Mouse (Mus musculus) liver, postnatal 0 days (tissue): ENCODE measurements at regions not wholly inside any gene's neighbourhood (a gene's known extent, or its start where the extent isn't known, plus 50 kb on each side); places are given as distances from the start of the nearest gene placed in this dataset.

Source experiments
- ATAC-seq: fragments of 200-750 bp; cut with Nextera tagmentation; 2 replicates; pipeline ENCODE4 v1.8.0; 2017; ENCODE audit warnings: mild to moderate bottlenecking, moderate library complexity
- DNase-seq: peaks from one replicate; pipeline ENCODE4 v3.0.0-alpha.2; 2016
- H3K27ac ChIP-seq: fragments of 300-500 bp; sonication (generic); 2 replicates; pipeline ENCODE4 v1.5.1; 2014; ENCODE audit warnings: antibody characterized with exemption, moderate library complexity, mild to moderate bottlenecking, low read depth
- H3K27me3 ChIP-seq: fragments of 300-500 bp; sonication (generic); 2 replicates; pipeline ENCODE4 v1.6.1; 2014; ENCODE audit warnings: low read length, control low read depth, mixed read lengths; ENCODE audit not compliant: insufficient read depth
- H3K36me3 ChIP-seq: fragments of 300-500 bp; sonication (generic); replicated peaks from 2 replicates; pipeline ENCODE4 v1.6.1; 2014; ENCODE audit warnings: mild to moderate bottlenecking, control low read depth, low read length, moderate library complexity, mixed read lengths; ENCODE audit not compliant: insufficient read depth
- H3K4me1 ChIP-seq: fragments of 300-500 bp; sonication (generic); 2 replicates; pipeline ENCODE4 v1.6.1; 2014; ENCODE audit warnings: antibody characterized with exemption, mild to moderate bottlenecking, control low read depth; ENCODE audit not compliant: insufficient read depth
- H3K4me2 ChIP-seq: fragments of 300-500 bp; sonication (generic); 2 replicates; pipeline ENCODE4 v1.6.1; 2014; ENCODE audit warnings: low read depth, mild to moderate bottlenecking, low read length, moderate library complexity, mixed read lengths
- H3K4me3 ChIP-seq: fragments of 300-500 bp; sonication (generic); 2 replicates; pipeline ENCODE4 v1.5.1; 2014; ENCODE audit warnings: low read depth, low read length
- H3K9ac ChIP-seq: fragments of 300-500 bp; sonication (generic); replicated peaks from 2 replicates; pipeline ENCODE4 v1.6.1; 2014; ENCODE audit warnings: mild to moderate bottlenecking, moderate library complexity
- H3K9me3 ChIP-seq: fragments of 300-500 bp; sonication (generic); 2 replicates; pipeline ENCODE4 v1.6.1; 2016; ENCODE audit warnings: mild to moderate bottlenecking, control low read depth, low read length, mixed read lengths
- CTCF ChIP-seq: sonication (generic); IDR thresholded peaks from 2 replicates; pipeline ENCODE4 v1.5.1; 2016; ENCODE audit warnings: antibody characterized with exemption, low read depth
- EP300 ChIP-seq: IDR thresholded peaks from 2 replicates; pipeline ENCODE4 v1.6.1; 2016; ENCODE audit warnings: antibody characterized with exemption, low read depth, mild to moderate bottlenecking
- WGBS: fragments of 180-500 bp; shearing (Covaris S2); extraction: QIAGEN DNeasy Blood & Tissue Kit; methylation state at CpG from one replicate; pipeline ENCODE4 v1.1.7; 2014; ENCODE audit not compliant: insufficient replicate concordance; 5-methylcytosine and 5-hydroxymethylcytosine counted together

DNA sequence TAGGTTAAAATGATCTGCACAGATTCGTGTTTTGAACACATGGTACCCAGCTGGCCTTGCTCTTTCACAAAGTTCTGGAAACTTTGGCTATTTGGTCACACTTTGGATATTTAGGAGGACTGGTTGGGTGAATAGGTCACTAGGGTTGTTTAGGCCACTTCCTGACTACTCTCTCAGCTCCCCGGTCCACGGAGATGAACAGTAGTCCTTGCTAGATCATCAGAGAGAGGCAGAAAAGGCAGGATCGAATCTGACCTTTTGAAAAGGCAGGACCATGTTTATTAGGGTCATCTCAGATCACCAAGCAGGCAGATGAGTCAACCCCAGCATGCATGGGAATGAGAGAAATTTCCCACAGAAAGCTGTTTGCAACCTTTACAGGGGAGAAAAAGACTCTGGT is 229.3 kb upstream of the Sall1 start:
- 53% methylated on average over 4 of the region's 4 CpGs for WGBS
- H3K27ac ChIP-seq, result no peak overlapping the region

DNA sequence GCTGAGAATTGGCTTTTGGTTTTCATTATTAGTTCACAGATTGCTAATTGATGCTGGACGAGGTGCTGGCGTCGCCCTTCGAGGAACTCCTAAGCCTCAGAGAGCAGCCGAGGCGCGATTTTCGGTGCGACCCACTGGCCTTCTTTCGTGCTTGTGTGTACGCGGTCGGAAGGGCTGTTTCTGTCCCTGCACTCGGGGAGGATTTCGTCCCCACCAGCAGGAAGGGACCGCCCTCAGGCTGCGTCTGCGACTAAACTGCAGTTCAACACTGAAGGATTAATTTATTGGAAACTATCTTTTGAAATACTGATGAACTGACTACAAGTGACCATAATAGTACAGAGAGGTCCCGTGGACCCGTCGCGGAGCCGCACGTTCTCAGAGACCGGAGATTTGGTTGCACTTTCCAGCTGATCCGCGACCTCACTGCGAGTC is 228.4 kb upstream of the Sall1 start:
- Histone ChIP-seq H3K4me2 (peak overlapping the region; percentile 58), H3K4me1 (no peaks in the 10 kb centered on the region), H3K9ac (peak overlapping the region; percentile 53), H3K27ac (peak overlapping the region; percentile 8; the same call in 1 of the 2 replicates), H3K36me3 (no peaks in the 10 kb centered on the region), H3K27me3 (peaks cover 4% of the 10 kb centered on the region; the same call in 1 of the 2 replicates), H3K4me3 (peak overlapping the region; percentile 26), H3K9me3 (no peaks in the 10 kb centered on the region)
- DNase-seq, result peak; percentile 30
- peak; percentile 70 for ATAC-seq
- WGBS, result 2% methylated on average over 28 of the region's 28 CpGs
- TF ChIP-seq EP300, result no peak
- no peak for TF ChIP-seq CTCF

More for the DNA sequence above, 229.3 kb upstream of the Sall1 start:
- H3K9me3 ChIP-seq, result no peaks in the 10 kb centered on the region
- H3K4me1 ChIP-seq, result no peaks in the 10 kb centered on the region
- ATAC-seq (no peak), DNase-seq (no peak)
- no peak overlapping the region for H3K4me2 ChIP-seq
- TF ChIP-seq EP300, result no peak
- TF ChIP-seq CTCF, result no peak
- H3K9ac ChIP-seq, result no peak overlapping the region
- peaks cover 4% of the 10 kb centered on the region; the same call in 1 of the 2 replicates for H3K27me3 ChIP-seq
- H3K4me3 ChIP-seq, result no peak overlapping the region
- H3K36me3 ChIP-seq, result no peaks in the 10 kb centered on the region

DNA sequence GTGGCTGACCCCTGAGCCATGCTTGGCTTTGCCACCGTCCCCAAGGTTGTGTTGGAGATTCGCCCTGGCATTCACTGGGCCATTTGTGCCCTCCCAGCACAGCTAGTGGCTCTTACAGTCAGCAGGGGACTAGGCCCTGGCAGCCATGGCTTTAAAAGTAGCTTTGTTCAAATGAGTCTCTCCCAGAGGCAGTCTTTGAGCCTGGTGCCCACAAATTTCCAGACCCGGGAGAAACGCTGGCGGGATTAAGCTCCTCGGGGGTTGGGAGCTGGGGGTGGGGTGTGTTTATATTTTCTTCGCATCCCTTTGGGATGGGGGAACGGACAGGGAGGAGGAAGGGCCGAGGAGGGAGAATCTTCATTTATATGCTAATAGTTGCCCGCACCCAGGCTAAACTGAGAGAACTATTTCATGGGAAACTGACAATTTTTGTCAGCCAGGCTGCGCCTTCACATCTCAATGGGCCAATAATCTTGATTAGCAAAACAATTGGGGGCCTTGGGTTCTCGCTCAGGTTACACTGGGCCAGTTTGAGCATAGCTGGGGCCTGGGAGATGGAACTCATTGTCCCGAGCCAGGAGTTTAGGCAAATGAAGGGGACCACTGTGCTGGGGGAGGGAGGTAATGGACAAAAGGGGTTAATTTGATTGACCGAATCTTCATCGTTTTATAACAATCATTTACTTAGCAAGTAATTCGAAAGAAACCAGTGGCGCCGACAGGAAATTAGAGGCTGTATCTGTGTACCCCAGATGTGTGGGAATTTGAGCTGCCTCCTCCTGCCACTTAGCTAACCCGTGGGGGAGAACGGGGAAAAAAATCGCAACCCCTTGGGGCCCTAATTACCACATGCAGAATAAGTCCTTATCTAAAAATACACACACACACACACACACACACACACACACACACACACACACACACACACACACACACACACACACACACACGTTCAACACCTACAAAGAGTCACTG is 227.7 kb upstream of the Sall1 start:
- Histone ChIP-seq H3K4me2 (peak overlapping the region; percentile 58), H3K27me3 (peaks cover 4% of the 10 kb centered on the region; the same call in 1 of the 2 replicates), H3K4me1 (no peaks in the 10 kb centered on the region), H3K9ac (no peak overlapping the region), H3K36me3 (no peaks in the 10 kb centered on the region), H3K27ac (0 out of 2 replicates have a peak overlapping the region, but pooled peaks have one; percentile 8), H3K9me3 (no peaks in the 10 kb centered on the region), H3K4me3 (peak overlapping the region; percentile 26)
- DNase-seq (no peak), ATAC-seq (peak; percentile 13; the same call in 1 of the 2 replicates)
- TF ChIP-seq CTCF, result no peak
- TF ChIP-seq EP300, result no peak
- 31% methylated on average over 22 of the region's 22 CpGs for WGBS

DNA sequence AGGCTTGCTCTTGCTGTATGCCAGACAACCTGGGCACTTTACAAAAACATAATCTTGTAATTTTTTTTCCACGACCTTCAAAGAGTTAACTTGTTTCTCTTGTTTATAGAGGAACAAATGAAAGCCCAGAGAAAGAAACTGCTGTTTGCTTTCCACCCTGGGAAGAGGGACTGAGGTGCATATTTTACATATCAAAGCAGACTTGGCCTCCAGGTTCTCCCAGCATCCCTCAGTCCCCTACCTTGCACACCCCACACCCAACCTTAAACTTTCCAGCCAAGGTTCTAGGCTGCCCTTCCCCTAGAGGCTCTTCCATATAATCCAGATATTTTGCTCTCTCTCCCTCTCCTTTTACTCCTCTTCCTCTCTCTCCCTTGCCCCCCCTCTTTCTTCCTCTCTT is 226.0 kb upstream of the Sall1 start:
- H3K27me3 ChIP-seq, result peaks cover 4% of the 10 kb centered on the region; the same call in 1 of the 2 replicates
- no peaks in the 10 kb centered on the region for H3K36me3 ChIP-seq
- H3K4me2 ChIP-seq, result no peak overlapping the region
- ATAC-seq, result no peak
- DNase-seq, result no peak
- WGBS, result 27% methylated on average over 1 of the region's 1 CpGs
- H3K4me3 ChIP-seq, result no peak overlapping the region
- TF ChIP-seq CTCF, result no peak
- TF ChIP-seq EP300, result no peak
- H3K4me1 ChIP-seq, result no peaks in the 10 kb centered on the region
- H3K27ac ChIP-seq, result no peak overlapping the region
- 0 out of 2 replicates have a peak, but pooled peaks cover 1% of the 10 kb centered on the region for H3K9me3 ChIP-seq
- no peak overlapping the region for H3K9ac ChIP-seq

DNA sequence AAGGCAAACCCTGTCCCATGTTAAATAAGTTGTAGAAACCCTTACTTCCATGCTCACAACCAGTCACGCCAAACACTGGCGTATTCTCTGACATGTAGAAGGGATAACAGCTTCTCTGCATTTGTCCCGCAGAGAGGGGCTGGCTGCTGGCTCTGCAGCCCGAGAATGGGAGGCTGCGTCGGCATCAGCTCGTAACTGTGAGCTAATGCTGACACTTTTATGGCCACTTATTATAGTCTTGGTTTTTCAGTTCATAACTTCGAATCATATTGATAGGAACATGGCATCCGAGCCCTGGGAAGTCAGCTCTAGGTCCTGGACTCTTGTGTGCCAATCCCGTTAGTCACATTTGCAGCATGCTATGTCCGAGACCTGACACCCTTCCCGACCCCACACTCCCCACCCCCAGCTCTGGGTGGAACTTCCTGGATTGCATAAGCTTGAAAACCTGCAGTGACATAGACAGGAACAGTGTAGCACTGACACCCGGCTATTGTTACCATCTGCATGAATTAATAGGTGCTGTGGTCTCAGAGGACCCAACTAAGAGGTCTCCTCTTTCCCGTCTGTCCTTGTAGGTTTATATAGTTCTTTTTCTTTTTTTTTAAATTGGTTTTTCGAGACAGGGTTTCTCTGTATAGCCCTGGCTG is 217.3 kb upstream of the Sall1 start:
- WGBS, result 54% methylated on average over 15 of the region's 15 CpGs
- no peak for DNase-seq

GRCm38 (mm10) chr8:89259881-89260280 is 215.9 kb upstream of the Sall1 start:
- ATAC-seq, result no peak
- H3K27ac ChIP-seq, result no peak overlapping the region
- H3K4me2 ChIP-seq, result no peak overlapping the region
- TF ChIP-seq EP300, result no peak
- no peak for TF ChIP-seq CTCF
- no peak overlapping the region for H3K9ac ChIP-seq
- WGBS, result 65% methylated on average over 5 of the region's 5 CpGs
- H3K36me3 ChIP-seq, result no peaks in the 10 kb centered on the region
- DNase-seq, result no peak
- no peaks in the 10 kb centered on the region for H3K9me3 ChIP-seq
- H3K4me1 ChIP-seq, result no peaks in the 10 kb centered on the region
- no peaks in the 10 kb centered on the region for H3K27me3 ChIP-seq
- H3K4me3 ChIP-seq, result no peak overlapping the region

More for the DNA sequence above, 217.3 kb upstream of the Sall1 start:
- Histone ChIP-seq H3K4me1 (no peaks in the 10 kb centered on the region), H3K27me3 (no peaks in the 10 kb centered on the region), H3K36me3 (no peaks in the 10 kb centered on the region), H3K4me2 (no peak overlapping the region), H3K9ac (no peak overlapping the region), H3K4me3 (no peak overlapping the region), H3K9me3 (0 out of 2 replicates have a peak, but pooled peaks cover 2% of the 10 kb centered on the region), H3K27ac (no peak overlapping the region)
- TF ChIP-seq CTCF (no peak), EP300 (no peak)
- ATAC-seq, result no peak
